Mouse (Mus musculus) ovary, postnatal 14 days (tissue): ENCODE measurements around the gene Olfr6.
"Not testable (repeated sequence)": the region's sequence is repeated elsewhere in the genome, so short reads cannot be mapped to it uniquely, and the experiment has no call there.

ENCODE experiments used
- DNase-seq: peaks from one replicate; pipeline ENCODE4 v3.0.0; 2022; ENCODE audit warnings: low spot score

Olfr6 gene

DNA sequence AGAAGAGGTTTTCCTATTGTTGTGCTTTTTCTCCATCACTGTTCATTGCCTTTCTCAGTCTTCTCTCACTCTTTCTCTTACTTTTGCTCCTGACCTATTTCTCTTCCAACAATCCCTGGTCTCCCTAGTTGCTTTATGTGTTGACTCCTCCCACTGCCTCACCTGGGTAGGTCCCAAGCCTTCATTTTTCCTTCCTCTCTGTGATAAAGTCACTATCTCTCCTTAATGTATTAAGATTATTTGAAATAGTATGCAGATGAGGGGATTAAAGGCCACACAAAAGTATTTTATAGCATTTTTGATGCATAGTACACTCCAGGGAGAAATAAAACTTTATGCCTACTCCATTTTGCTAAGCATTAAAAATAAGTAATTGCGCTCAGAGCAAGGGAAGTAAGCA is at the start of gene Olfr6:
TSS of gene Olfr6 (minus strand) at position 101 of the 400 bp plus-strand sequence.
- no peak for DNase-seq

DNA sequence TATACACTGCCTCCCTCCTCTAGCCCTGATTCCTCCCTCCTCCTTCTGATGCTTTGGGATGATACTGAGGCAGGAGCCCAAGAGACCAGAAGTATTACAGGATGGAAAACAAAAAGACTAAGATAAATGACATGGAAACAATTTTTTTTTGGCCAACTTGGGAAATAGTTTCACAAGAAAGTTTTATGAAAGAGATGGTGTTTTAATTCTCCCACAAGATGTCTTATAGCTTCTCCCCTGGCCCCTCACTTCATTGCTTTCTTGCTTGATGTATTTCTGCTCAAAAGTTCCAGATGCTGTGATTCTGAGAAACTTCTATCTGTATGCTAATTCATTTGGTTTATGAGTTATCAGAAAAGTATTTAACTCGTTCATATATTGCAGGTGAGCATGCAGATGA is 42.2 kb upstream of the Olfr6 start, which contains the start of gene Olfr2:
TSS of gene Olfr2 (minus strand) at position 101 of the 400 bp plus-strand sequence.
- no peak for DNase-seq

DNA sequence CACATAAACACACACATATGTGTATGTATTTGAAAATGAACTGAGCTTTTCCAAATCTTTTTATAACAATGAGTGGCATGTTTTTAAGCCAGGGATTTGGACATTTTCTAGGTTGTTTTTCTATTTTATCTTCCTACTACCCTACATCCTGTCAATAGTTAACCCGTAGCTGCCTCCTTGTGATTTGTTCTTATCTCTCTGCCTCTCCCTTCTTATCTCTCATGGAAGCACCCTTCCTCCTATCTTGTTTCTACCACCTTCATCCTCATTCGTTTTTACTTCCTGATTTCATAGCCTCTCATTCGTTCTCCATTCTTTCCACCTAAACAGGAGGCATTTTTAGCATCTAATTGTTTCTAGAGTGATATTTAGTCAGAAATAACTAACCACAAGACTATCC is 40.4 kb upstream of the Olfr6 start:
- DNase-seq: no peak

GRCm38 (mm10) chr7:107000798-107001197 is 37.1 kb upstream of the Olfr6 start:
- DNase-seq: no peak

DNA sequence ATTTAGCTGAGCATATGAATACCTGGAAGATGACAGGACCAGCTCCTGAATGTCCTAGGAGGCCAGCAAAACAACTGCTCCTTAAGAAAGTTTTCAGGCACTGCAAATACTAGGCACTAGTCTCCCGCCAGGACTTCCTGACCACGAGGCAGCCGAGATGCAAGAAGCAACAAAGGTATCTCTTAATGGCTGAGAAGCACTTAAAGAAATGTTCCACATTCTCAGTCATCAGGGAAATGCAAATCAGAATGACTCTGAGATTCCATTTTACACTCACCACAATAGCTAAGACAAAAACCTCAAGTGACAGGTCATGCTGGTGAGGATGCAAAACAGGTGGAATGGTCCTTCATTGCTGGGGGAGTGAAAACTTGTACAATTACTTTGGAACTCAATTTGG is 21.5 kb upstream of the Olfr6 start:
- no peak for DNase-seq

DNA sequence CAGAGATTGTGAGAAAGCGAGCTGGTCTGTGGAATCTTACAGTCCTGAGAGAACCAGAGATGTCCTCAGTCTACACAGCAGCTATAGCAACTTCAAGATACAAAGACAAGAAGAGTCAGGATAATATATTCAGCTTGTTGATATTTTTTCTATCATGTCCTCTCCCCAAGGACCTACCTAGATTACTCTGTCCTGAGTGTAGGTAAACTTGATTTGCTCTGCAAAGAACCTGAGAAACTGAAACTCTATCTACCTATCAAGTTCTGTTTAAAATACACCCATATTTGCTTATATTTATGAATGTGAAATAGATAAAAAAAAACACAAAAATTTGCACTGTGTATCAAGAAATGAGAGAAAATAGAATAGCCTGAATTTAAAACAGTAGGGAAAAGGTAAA is 11.6 kb upstream of the Olfr6 start, which contains the start of gene Olfr711:
TSS of gene Olfr711 (minus strand) at position 101 of the 400 bp plus-strand sequence.
- no peak for DNase-seq

DNA sequence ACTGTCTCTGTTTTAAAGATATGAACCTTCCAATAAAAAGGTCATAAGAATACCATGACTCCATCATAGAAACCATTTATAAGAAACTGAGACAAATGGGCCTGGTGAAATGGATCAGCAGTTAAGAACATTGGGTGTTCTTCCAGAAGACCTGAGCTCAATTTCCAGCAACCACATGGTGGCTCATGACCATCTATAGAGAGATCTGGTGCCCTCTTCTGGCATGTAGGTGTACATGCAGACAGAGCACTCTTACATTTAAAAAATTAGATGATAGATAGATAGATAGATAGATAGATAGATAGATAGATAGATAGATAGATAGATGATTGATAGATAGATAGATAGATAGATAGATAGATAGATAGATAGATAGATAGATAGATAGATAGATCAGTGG is 3.8 kb upstream of the Olfr6 start:
- DNase-seq: not testable (repeated sequence)

DNA sequence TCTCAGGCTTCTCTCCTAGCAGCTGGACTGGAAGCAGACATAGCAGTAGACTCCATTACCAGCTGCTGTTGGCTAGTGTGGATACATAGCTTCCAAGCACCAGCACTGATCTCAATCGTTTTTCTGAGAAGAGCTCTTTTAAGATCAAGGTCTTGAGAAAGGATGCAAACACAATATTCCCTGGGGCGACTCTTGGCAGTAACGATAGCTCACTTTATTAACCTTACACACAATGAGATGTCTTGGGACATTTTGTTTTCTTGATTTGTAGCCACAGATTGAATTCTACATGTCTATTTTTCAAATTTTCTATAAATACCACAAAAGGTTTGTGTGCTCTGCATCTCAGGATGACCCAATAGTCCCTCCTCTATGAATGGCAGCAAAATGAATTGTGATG is 15.5 kb downstream of the Olfr6 start, which contains the start of gene Olfr710:
TSS of gene Olfr710 (minus strand) at position 101 of the 400 bp plus-strand sequence.
- no peak for DNase-seq

DNA sequence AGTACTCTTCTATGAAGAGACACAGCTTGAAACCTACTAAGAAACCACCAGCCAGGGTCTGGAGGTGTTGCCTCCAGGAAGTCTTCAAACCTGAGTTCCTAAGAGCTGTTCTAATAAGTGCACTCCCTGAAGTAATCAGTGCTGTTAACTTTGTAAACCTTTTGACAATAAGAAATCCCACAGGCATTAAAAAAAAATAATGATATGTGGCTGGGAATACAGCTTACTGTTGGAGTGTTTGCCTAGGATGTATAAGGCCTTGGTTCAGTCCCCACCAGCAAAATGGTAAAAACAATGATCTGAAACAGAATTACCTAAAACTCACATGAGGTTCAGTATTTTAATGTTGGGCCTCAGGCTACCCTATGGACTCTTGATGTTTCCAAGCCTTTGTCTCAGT is 31.6 kb downstream of the Olfr6 start, which contains the start of gene Olfr709-ps1:
TSS of gene Olfr709-ps1 (minus strand) at position 101 of the 400 bp plus-strand sequence.
- DNase-seq: no peak

DNA sequence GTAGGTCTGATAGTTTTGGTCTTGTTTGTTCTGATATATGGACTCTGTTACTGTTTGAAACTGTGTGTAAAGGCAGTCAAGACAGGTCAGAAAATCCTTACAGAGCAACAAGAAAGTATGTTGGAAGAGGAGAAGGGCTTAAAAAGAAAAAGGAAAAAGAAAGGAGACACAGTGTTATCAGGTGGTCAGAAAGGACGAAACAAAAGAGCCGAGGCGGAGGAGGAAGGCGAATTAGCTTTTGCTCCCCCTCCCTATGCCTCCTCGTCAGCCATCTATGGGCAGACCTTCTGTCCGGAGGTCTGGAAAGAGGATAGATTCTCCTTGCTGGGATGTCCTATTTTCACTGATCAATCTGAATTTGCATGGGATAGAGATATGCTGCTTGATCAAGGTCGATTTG is 42.8 kb downstream of the Olfr6 start:
- DNase-seq: not testable (repeated sequence)

DNA sequence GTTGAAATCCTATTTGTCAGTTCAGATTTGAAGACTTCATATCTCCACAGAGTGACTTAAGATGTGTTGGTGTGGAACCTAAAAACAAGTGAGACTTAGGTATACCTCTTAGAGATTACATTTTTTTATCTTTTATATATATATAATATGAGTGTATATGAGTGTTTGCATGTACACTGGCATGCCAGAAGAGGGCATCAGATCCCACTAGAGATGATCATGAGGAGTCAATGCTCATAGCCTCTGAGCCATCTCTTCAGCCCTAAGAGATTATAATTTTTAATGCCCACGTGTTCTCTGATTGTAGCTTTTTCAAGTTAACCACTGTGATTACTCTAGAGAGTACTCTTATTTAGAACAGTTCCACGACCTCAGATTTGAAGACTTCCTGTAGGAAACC is 56.1 kb downstream of the Olfr6 start, which contains the start of gene Olfr1532-ps1:
TSS of gene Olfr1532-ps1 (plus strand) at position 326 of the 400 bp plus-strand sequence.
- DNase-seq: no peak
